Mouse (Mus musculus) spleen, adult 2 months (tissue): Measurements from ENCODE around the gene Vmn2r9.
"Not testable (repeated sequence)": the region's sequence is repeated elsewhere in the genome, so short reads cannot be mapped to it uniquely, and the experiment has no call there.

Experiments
- CTCF ChIP-seq: fragments of 200-500 bp; IDR thresholded peaks from 2 replicates; pipeline ENCODE4 v1.5.1; 2011; ENCODE audit warnings: mild to moderate bottlenecking, inconsistent platforms; ENCODE audit not compliant: insufficient read depth, insufficient read length, insufficient replicate concordance; ENCODE audit errors: extremely low read depth
- POLR2A ChIP-seq: fragments of 200-500 bp; IDR thresholded peaks from 2 replicates; pipeline ENCODE4 v1.6.1; 2011; ENCODE audit warnings: low read depth, low read length, inconsistent platforms

- not testable (repeated sequence) for TF ChIP-seq CTCF, POLR2A
Measured at GRCm38 (mm10) chr5:108790385-108790784, 62.0 kb downstream of the Vmn2r9 start.
